Mouse (Mus musculus) erythroblast, embryonic 14.5 days (primary cell): ENCODE results near the gene Inhbb.

Experiments used
- GATA1 ChIP-seq: IDR thresholded peaks from 2 replicates; pipeline ENCODE4 v1.6.1; 2012; ENCODE audit warnings: low read length, inconsistent platforms, mixed read lengths
- TAL1 ChIP-seq: IDR thresholded peaks from 3 replicates; pipeline ENCODE4 v1.6.1; 2012; ENCODE audit warnings: low read length, inconsistent platforms, mixed read lengths

GRCm38 (mm10) chr1:119457528-119457855 lies 35.4 kb upstream of the Inhbb start:
- TF ChIP-seq GATA1 (no peak), TAL1 (no peak)
